Mouse (Mus musculus) CD4-positive naive resting alpha-beta T cell, adult 76 days (primary cell): ENCODE results near the gene Ugt2a1. TPM values are rescaled to one million over a fixed set of nuclear protein-coding genes. Genes with fewer than 3 reads are reported as not detected.

ENCODE experiments used
- total RNA-seq: library from RNA; stranded (reverse); gene quantifications from one replicate; pipeline ENCODE4 v1.2.4, GENCODE M21; 2023

Gene Ugt2a1
- not detected for total RNA-seq

GRCm38 (mm10) chr5:87490771-87491170, at the start of gene Ugt2a1:
TSS of gene Ugt2a1 (minus strand) at chr5:87490871.

GRCm38 (mm10) chr5:87538111-87538510, 47.4 kb upstream of the Ugt2a1 start, which contains the start of gene Sult1b1:
TSS of gene Sult1b1 (minus strand) at chr5:87538195.

GRCm38 (mm10) chr5:87486706-87487105, 4.0 kb downstream of the Ugt2a1 start, which contains the start of gene Gm43638:
TSS of gene Gm43638 (minus strand) at chr5:87486806.

GRCm38 (mm10) chr5:87482160-87482559, 8.5 kb downstream of the Ugt2a1 start, which contains the start of gene Ugt2a2:
TSS of gene Ugt2a2 (minus strand) at chr5:87482260.

GRCm38 (mm10) chr5:87424041-87424440, 66.6 kb downstream of the Ugt2a1 start, which contains the start of gene Ugt2b38:
TSS of gene Ugt2b38 (minus strand) at chr5:87424203.

Other genes with a start within 250 kb of the Ugt2a1 start
- not detected for gene Ugt2b37, start 236.1 kb downstream of the Ugt2a1 start, total RNA-seq
- gene Ugt2a3, start 153.7 kb downstream of the Ugt2a1 start, total RNA-seq: not detected
- gene Ugt2b38, start 66.7 kb downstream of the Ugt2a1 start, total RNA-seq: not detected
- gene Ugt2a2, start 8.6 kb downstream of the Ugt2a1 start, total RNA-seq: not detected
- not detected for gene Gm43638, start 4.1 kb downstream of the Ugt2a1 start, total RNA-seq
- not detected for gene Sult1b1, start 47.3 kb upstream of the Ugt2a1 start, total RNA-seq
- not detected for gene Sult1d1, start 78.2 kb upstream of the Ugt2a1 start, total RNA-seq
- gene Sult1e1, start 100.7 kb upstream of the Ugt2a1 start, total RNA-seq: not detected
- gene Csn1s1, start 175.3 kb upstream of the Ugt2a1 start, total RNA-seq: not detected
- gene Csn2, start 208.8 kb upstream of the Ugt2a1 start, total RNA-seq: not detected